Mouse (Mus musculus) left cerebral cortex, adult 9 months (tissue): ENCODE measurements around the gene Pacrg.

Source experiments
- DNase-seq, 2 experiments: peaks; one replicate each; pipeline ENCODE4 v3.0.0; 2022; ENCODE audit warnings: low spot score in 2 of 2

The Pacrg gene

DNA sequence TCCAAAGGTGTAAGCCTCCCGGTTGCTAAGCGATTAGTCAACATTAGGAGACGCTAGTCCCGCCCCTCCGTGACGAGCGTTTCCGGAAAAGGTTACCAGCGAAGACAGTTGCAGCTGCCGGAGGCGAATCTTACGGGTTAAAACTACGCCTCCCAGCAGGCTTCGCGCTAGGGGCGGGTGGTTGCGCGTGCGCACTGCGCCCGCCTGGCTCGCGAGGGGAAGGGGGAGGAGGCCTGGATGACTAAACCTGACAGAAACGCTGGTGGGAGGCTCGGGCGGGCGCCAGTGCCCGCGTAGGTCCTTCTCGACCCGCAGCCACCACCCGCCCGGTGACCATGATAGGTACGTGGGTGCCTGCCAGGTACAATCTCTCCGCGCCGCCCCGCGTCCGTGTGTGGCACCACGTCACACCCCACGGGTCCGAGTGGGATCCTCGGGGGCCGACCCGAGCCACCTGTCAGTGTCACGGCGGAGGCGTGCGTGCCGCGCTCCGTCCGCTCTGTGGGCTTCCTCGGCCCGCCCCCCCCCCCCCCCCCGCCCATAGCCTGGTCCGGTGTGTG is at the start of gene Pacrg, which contains the start of gene Prkn:
TSS of gene Pacrg (minus strand) at position 164 of the 560 bp plus-strand sequence.
TSS of gene Prkn (plus strand) at position 237 of the 560 bp plus-strand sequence.
- peak; percentile 95 to 98 for DNase-seq

DNA sequence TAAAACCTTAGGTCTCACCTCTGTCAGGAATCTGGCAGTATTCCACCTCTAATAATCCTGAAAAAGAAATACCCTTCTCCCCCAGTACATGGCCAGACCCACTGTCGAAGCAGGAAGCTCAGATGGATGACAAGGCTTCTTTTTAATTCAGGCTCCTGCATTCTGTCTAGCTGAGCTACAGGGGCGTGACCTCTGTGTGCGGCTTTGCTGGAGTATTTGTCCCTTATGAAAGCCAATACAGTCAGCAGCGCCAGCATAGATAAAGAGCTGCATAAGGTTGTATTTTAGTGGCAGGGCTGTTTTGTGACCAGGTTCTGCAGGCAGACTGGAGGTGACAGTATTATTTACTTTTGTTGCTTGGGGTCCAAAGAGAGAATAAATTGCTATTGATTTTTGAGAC is 47.8 kb upstream of the Pacrg start:
- DNase-seq, result no peak

DNA sequence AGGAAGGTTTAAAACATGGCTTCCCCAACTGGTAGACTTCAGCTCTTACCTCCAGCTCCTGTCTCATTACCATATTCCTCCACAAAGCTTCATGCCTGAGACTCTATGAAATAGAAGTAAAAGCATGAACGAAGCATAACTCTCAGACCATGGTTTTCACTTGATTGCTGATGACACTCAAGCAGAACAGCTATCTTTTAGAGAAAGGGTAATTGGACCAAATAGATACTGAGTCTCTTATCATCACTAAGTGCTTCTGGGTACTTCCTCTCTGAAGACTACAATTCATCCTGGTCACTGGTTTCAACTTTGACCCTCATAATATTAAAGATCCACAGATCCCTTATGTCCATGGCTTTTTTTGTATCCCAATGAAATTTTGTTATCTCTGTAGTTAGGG is 42.1 kb upstream of the Pacrg start:
- DNase-seq, result no peak

DNA sequence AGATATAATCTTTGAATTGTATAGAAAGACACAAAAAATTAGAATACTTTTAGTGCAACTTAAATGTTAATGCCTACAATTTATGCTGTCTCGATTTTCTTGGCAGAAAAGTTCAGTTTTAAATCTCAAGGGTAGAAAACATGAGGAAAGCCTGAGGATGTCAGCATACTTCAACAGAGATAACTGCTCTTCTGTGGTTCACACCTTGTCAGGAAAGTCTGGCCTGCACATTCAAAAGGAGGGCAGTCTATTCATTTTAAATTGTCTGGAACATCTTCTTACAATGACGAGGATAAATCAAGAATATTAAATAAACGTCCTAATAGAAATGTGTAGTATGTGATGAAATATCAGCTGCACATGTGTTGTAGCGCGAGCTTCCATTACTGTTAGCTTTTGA is 38.9 kb upstream of the Pacrg start:
- DNase-seq, result no peak

DNA sequence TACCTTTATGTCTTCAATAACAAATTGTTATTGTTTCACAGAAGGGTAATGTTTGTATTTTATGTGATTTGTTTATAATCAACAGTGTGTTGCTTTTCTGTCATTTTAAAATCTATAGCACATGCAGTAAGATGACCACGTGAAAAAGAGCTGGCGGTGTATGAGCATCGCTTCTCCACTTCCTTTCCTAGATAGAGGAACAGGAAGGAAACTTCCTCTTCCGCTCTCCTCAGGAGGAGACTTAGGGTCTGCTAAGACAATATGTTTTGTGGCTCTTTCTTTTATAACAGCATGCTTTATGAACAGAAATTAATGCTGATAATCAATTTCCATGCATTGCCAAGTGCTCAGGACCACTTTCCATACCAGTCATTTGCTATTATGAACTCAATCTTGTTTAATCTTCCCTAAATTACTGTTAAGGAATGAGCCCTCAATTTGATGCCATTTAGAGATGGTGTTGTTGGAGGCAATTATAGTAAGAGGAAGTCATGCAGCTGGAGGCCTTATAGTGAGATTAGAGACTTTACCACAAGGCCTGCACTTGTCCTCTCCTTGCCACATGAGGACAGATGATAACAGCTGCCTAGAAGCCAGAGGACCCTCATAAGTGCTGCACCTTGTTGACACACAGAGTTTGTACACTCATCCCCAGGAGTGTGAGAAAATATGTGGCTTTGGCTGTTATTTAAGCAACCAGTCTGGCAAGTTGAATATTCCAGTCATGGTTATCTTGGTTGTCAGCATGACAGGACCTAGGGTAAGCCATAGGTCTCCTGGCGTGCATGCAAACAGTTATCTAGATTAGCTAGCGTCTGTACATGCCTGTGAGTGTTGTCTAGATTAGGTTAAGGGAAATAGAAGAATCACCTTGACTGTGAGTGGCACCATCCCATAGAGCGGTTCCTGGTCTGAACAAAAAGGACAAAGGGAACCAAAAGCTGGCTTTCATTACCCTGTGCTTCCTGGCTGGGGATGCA is 34.4 kb upstream of the Pacrg start:
- DNase-seq, result no peak

DNA sequence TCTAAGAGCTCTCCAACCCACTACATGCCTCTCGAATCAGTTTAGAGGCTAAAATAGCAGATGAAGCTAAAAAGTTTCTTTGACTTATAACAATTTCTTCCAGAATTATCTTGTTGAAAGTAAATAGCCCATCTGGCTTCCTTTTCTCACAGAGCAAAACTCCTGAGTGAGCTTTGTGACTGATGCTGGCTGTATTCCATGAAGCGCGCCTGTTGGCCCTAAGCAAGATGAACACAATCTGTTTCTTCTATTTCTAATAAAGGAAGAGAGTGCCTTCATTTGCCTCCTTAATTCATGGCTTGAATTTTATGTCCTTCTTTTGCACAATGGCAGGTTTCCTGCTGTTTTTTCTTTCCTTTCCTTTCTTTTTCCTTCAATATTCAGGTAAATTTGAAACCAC is 14.1 kb upstream of the Pacrg start:
- DNase-seq, result peak in 1 of 2 experiments; percentile 38

DNA sequence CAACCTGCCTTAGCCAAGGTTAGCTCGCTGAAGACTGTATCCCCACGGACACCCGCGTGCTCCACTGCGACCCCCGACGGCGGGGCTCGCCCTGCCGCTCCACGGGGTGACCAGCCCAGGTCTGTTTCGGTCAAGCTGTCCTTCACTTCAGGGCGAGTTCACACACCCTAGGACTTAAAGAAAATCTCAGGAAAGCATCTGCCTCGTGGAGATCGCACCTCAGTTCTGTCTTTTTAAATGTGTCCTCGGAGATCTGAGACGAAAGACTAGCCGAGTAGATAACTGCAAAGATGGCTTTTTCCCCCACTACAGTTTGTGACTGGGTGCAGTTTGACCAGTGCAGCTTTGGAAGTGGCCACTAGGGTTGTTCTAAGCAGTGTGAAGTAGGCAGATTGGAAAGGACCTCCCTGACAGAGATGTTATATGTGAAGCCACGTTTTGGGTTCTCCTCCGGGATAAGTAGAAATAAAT is 655 bp upstream of the Pacrg start:
- peak in 1 of 2 experiments; percentile 66 for DNase-seq

DNA sequence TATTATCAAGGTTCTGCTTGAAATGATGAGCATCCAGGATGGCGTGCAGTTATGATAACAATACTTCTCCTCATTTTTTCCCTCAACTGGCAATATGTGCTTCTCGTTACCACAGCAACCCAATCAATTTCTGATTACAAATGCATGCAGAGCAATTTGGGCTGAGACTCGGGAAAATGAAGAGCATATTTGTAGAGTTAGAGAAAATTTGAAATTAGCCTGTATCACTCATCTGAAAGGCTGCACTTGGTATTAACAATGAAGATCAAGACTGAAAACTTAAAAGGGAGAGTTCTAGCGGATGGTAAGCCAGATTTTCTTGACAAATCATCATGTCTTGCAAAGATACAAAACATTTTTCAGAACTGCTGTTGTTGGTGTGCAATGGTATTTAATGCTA is 21.1 kb downstream of the Pacrg start:
- DNase-seq, result no peak

DNA sequence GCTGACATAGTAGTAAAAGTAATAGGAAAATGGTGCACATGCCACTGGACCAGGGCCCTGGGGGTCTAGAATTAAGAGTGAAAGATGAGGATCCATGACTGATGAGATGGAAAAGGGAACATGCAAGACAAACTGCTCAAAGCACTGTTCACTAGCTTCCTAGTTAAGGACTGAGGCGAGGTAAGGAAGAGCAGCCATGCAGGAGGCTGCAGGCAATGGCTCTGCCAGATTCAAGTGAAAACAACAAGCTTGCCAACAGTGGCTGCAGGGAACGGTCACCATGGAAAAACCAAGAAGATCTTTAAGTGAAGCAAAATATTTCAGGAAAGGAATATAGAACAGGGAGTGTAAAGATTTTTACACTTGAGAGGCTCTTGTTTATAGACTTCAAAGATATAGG is 31.5 kb downstream of the Pacrg start:
- DNase-seq, result no peak

DNA sequence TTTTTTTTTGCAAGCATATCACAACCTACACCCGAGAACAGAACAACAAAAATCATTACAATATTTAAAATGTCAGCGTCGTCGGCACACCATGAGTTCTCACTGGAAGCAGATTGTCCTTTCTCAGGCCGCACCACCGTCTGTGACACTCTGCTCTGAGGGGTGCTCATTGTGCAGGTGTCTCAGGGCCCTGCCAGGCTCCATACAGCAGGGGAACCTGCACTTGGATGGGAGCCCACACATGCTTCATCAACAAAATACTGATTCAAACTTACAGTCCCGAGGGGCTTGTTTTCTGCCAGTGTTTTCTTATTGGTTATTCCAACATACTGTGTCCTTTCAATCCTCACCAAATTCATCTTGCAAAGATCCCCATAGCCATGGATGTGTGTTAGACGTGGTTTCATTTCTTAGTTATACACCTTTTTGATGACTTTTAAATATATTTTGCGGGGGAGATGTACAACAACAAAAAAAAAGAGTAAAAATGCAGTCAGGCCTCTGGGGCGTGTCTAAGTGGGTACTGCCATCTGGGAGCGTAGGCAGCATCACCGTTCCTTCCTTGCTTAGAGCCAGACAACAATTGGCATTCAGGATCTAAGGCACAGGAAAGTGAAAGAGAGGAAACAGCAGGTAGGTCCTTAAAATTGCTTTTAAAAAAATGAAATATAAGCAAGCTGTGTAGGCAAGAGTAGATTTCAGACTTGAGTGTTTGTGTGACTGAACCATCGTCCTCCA is 32.7 kb downstream of the Pacrg start:
- DNase-seq, result peak in 1 of 2 experiments; percentile 14

DNA sequence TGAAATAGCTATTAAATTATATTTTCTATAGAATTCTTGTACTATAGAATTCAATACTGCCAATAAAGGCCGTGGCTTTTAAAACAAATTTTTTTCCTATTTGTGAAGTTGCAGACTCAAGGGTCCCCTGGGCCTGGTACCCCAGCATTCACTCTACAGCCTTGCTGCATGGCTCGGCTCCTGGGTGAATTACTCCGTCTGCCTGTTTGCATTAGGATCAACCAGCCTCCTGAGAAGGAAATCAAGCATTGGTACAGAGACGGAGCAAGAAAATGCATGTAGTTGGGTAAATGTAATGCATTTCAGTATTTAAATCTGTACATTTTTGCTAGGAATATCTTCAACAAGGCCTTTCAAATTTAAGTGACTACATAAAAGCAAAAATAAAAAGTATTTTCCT is 33.4 kb downstream of the Pacrg start:
- no peak for DNase-seq

DNA sequence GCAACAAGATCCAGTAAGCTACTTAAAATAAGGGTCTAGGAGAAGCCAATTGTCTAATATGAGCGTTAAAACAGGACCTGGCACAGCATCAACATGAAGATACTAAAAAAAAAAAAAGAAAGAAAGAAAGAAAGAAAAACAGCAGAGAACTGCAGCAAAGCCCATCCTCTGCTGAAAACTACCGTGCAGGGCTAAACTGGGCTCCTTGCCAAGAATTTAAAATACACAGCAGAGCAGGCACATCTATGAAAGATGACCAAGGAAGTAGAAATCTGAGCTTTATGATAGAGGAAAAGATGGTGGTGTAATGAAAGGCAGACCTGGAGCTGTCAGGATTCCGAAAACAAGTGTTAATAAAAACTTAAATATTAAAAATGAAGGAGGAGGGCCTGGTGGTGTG is 48.5 kb downstream of the Pacrg start:
- DNase-seq, result no peak

DNA sequence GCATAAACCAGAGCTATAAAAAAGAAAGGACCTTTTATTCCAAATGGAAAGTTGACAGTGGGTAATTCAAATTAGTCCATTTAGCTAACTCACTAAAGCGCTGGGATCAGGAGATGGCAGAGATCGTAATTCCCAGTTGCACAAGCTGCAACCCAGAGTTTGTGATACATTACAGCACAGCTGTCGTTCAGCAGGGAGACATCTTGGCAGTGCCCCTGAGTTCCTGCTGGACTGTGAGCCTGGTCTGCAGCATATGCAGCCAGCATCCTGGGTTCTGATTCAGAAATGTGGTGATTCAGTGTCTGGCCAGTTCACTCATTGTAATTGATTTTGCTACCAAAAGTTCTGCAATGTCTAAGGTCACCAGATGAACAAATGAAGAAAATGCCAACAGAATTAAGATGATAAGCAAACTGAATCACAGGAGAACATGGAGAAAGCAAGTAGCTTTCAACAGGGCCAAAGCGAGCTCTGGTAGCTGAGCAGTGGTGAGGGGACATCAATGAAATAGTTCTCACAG is 55.6 kb downstream of the Pacrg start:
- no peak for DNase-seq

DNA sequence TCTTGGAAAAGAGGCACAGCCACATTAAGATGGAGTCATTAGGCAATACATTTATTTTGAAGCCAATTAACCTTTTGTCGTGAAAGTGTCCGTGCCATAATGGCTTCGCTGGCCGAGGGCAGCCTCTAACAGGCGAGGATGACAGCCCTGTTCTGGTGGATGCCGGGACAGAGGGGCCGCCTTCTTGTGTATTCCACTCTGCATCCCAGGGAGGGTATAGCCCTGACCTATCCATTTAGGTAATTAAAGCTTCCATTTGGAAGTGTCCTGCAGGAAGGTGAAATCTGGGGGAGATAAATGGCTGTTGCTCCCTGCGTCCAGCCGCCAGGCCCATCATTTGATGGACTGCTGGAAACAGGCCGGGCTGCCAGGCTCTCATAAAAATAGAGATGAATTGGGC is 63.6 kb downstream of the Pacrg start:
- DNase-seq, result no peak

DNA sequence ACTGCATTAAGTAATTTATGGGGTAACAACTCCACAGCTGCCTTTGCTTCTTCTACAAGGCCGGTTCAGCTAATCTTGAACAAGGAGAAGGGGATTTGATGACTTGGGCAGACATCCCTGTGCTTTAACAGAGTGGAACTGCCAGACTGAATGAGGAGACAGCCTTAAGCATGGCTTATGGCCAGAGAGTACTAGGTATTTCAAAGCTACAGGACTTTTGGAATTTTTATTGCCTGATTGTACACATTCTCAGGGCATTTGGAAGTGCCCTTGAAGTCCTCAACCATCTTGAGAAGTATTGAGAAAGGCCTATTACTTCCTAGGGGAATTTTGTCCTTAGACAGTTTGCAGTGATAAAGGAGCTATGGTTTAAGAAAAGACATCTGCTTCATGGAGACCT is 65.6 kb downstream of the Pacrg start:
- DNase-seq, result no peak

DNA sequence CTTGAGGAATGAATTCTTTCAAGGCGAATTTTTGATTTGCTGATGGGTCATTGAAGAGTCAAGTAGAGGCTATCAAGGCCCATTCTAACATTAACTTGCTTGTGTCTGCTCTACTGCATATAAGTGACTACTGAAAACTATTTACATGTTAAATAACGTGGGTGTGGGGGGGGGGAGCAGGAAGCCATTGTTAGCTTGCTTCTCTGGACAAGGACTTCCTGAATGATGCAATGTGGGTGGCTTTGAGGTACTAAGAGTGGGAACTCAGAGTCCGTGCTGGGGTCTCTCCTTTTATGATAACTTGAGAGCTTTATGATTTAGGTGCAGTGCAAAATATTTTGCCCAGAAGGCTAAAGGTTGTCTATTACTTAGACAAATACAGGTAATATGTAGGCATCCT is 67.9 kb downstream of the Pacrg start:
- DNase-seq, result no peak

DNA sequence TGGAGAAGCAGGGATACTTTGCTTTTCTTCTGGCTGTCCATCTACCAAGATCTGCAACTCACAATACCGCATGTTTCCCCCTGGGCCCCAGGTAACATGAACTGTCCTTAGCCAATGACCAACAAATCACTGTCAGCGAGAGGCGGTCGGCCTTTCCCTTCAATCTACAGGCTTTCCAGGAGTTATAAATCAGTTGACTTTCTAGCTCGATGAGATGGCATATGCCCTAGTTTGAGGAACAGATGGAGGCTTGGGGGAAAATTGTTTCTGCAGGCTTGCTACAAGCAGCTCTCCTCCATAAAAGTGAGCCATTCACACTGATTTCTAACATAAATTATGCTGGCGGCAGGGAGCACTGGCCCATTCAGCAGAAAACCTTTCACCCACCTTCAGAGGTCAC is 70.2 kb downstream of the Pacrg start:
- peak in 1 of 2 experiments; percentile 52 for DNase-seq

DNA sequence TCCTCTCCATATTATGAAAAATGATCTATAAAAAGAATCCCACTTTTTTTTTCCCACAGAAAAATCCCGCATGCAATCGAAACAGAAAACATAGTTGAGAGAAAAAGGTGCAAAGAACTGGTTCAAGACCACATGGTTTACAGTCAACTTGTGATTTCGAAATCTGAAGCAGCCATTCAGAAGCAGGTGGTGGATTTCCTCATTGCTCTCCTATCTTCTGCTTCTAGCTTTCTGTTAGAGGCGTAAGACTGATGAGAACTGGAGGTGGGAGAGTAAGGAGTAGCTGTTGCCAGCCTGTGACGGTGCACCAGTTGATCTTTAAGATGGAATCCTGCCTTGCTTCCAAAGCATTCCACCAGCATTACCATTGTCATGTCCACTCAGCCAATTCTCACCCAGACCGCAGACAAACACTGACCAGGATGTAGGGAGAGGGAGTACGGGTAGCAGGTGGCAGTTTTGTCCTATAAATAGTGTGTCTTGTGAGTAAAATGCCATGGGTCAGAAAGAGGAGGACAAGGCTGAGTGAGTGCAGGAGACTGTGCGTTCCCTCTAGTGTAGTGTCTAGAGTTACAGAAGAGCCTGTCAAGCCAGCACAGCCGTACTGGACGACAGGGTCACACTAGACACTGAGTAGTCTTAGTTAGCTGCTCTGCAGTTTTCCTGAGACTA is 73.2 kb downstream of the Pacrg start:
- no peak for DNase-seq

DNA sequence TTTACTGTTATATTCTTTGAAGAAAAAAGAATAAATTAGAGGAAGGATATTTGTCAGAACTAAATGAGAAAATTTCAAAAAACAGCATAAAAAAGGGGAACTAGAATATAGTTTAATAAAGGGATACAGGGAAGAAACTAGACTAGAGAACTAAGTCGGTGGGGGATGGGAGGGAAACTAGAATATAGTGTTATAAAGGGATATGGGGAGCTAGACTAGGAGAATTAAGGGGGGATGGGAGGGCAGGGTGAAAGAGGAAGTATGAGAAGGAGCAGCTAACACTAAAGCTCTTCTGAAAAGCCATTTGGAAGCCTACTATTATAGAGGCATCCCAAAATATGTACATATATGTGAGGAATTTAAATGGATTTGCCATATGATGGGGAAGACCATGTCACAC is 75.8 kb downstream of the Pacrg start:
- no peak for DNase-seq

DNA sequence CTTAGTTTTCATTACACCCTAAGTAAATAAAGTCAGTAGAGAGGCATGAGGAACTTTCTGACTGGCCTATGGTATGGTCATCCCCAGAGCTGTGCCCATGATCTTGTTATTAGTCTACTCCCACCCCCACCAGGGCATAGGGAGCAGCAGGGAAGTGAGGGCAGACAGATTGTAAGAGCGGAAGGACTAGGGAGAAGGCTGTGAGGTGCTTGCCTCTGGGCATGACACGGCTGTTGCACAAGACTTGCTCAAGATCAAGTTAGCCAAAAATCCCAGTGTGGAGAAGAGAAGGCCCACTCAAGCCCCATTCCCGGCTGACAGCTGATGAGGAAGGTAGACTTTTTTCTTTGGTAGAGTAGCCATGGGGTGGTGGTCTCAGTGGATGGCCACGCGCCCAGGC is 82.7 kb downstream of the Pacrg start:
- DNase-seq, result no peak

DNA sequence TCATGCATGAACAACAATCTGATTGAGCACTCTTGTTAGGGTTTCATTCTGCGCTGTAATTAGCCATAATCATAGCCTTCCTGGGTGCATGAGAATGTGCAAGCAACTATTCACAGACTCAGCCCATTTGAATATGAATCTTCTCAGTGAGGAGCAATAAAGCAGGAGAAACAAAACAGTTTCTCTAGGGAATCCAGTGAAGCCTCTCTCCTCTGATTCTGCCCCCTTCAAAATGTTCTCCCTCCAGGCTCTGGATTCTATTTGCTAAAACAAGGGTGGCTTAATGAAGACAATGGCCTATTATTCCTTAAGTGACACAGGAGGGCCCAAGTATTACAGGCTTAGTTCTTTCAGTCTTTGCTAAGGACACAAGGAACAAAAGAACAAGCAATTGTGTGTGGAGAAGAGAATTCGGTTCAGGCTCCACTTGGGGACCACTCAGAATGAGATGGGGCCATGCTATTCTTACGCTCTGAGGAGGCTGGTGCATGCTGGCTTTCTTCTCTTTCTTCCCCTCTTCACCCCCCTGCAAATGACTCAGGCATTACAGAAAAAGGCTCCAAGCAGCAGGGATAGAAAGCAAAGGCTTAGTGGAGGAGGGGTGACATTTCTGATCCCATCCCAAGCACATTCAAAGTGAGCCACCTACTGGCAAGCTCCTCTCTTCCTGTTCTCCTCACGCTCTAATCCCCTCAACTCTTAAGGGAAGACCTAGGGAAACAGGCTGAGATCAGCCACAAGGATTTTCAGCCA is 95.2 kb downstream of the Pacrg start:
- DNase-seq, result peak; percentile 82 to 84
